Mouse (Mus musculus): ENCODE data around the gene Syne3. TPM values are rescaled to one million over a fixed set of nuclear protein-coding genes. Genes with fewer than 3 reads are reported as not detected.
A peak's percentile ranks its signal among the peaks of the same experiment; 100 is the strongest.

Gene Syne3
- polyA plus RNA-seq, 1 experiment = 16.4 TPM

DNA sequence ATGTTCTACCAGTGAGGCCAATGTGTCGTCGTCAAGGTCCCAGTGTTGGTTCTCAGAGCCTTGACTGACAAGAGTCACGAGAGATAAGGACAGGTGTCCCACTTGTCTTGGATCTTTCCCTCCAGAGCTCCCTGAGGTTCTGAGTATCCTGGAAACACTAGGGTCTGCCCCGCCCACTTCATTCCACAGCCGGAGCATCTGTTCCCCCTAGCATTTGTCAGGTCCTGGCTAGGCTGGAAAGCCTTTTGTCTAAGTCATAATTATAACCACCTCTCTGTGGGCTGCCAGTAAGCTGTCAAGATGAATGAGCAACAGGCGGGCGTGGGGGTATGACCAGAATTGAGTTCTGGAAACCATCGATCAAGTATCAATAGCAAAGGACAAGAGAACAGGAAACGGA is 6.5 kb downstream of the Syne3 start:
- H3K27ac ChIP-seq (ENCODE audit: control insufficient read depth, insufficient read depth, low read length) = 0 out of 2 replicates have a peak overlapping the region, but pooled peaks have one; percentile 12
- H3K4me1 ChIP-seq (replicated peaks; ENCODE audit: control insufficient read depth, insufficient read depth, low read length) = peaks cover 87% of the 10 kb centered on the region
- no peaks in the 10 kb centered on the region for H3K27me3 ChIP-seq (ENCODE audit: control insufficient read depth, insufficient read depth, low read length)
- TF ChIP-seq CTCF (IDR thresholded peaks at IDR 0.05; ENCODE audit: borderline replicate concordance, control insufficient read depth, extremely low read depth, insufficient read depth, low read length, poor library complexity) (no peak), POLR2A (IDR thresholded peaks at IDR 0.05; ENCODE audit: control insufficient read depth, extremely low read depth, insufficient read depth, low read length, poor library complexity) (no peak)
- no peak overlapping the region for H3K4me3 ChIP-seq (ENCODE audit: control insufficient read depth, insufficient read depth, low read length)
- no peak for DNase-seq
- H3K36me3 ChIP-seq (ENCODE audit: control insufficient read depth, insufficient read depth, low read length) = no peaks in the 10 kb centered on the region
- WGBS = 53% methylated on average over 9 of the region's 9 CpGs

DNA sequence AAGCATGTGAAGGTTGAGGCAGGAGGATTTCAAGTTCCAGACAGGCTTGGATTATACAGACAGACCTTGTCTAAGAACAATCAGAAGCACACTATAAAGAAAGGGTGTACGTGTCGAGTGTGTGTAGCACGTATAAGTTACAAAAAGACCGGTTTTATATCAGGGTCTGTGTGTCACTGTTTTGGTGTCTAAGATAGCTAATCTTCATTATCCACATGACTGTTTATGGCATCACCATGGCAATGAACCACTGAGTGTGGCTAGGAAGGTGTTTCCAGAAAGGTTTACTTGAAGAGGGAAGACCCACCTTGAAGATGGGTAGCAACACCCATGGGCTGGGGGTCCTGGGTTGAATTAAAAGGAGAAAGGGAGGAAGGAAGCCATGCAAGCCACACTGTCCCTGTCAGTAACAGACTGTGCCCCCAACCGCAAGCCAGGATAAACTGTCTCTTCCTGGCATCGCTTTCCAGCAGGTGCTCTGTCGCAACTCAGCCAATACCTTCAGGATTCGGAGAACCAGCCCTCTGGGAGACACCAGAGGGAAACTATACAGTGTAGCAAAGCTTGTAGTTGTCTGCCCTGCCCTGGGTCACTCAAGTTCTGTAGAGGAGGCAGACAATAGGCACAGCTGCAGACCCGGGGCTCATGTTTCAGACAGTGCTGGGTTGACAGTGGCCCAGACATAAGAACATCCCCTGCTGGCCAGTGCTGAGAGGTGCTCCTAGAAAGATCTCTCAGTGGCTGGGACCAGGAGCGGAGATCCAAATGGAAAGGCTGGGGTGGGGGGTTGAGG is 7.1 kb downstream of the Syne3 start:
- TF ChIP-seq POLR2A (IDR thresholded peaks at IDR 0.05; ENCODE audit: control insufficient read depth, extremely low read depth, insufficient read depth, low read length, poor library complexity) (no peak), CTCF (IDR thresholded peaks at IDR 0.05; ENCODE audit: borderline replicate concordance, control insufficient read depth, extremely low read depth, insufficient read depth, low read length, poor library complexity) (no peak)
- Histone ChIP-seq H3K27ac (ENCODE audit: control insufficient read depth, insufficient read depth, low read length) (no peak overlapping the region), H3K36me3 (ENCODE audit: control insufficient read depth, insufficient read depth, low read length) (no peaks in the 10 kb centered on the region), H3K4me1 (replicated peaks; ENCODE audit: control insufficient read depth, insufficient read depth, low read length) (peaks cover 87% of the 10 kb centered on the region), H3K27me3 (ENCODE audit: control insufficient read depth, insufficient read depth, low read length) (no peaks in the 10 kb centered on the region), H3K4me3 (ENCODE audit: control insufficient read depth, insufficient read depth, low read length) (no peak overlapping the region)
- 38% methylated on average over 10 of the region's 10 CpGs for WGBS
- no peak for DNase-seq

DNA sequence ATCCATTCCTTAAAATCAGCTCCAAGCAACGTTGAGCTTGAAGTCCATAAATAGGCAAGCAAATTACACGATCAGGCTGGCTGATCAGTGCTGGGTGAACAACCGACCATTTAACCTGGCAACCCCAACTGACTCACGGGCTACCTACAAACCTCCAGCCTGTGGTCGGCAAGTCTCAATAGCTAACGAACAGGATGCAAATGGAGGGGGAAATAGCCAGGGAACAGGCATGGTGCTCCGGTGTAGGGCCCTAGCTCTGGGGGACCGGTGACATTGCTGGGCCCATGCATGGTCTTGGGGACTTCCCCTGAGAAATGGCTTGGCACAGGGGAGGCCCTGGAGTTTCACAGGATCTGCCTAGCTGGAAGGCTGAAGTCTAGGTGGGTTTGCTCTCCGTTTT is 8.3 kb downstream of the Syne3 start:
- TF ChIP-seq POLR2A (IDR thresholded peaks at IDR 0.05; ENCODE audit: control insufficient read depth, extremely low read depth, insufficient read depth, low read length, poor library complexity) = no peak
- TF ChIP-seq CTCF (IDR thresholded peaks at IDR 0.05; ENCODE audit: borderline replicate concordance, control insufficient read depth, extremely low read depth, insufficient read depth, low read length, poor library complexity) = no peak
- H3K36me3 ChIP-seq (ENCODE audit: control insufficient read depth, insufficient read depth, low read length) = no peaks in the 10 kb centered on the region
- 30% methylated on average over 9 of the region's 9 CpGs for WGBS
- no peak overlapping the region for H3K4me3 ChIP-seq (ENCODE audit: control insufficient read depth, insufficient read depth, low read length)
- peaks cover 84% of the 10 kb centered on the region for H3K4me1 ChIP-seq (replicated peaks; ENCODE audit: control insufficient read depth, insufficient read depth, low read length)
- no peak overlapping the region for H3K27ac ChIP-seq (ENCODE audit: control insufficient read depth, insufficient read depth, low read length)
- DNase-seq = no peak
- H3K27me3 ChIP-seq (ENCODE audit: control insufficient read depth, insufficient read depth, low read length) = no peaks in the 10 kb centered on the region

DNA sequence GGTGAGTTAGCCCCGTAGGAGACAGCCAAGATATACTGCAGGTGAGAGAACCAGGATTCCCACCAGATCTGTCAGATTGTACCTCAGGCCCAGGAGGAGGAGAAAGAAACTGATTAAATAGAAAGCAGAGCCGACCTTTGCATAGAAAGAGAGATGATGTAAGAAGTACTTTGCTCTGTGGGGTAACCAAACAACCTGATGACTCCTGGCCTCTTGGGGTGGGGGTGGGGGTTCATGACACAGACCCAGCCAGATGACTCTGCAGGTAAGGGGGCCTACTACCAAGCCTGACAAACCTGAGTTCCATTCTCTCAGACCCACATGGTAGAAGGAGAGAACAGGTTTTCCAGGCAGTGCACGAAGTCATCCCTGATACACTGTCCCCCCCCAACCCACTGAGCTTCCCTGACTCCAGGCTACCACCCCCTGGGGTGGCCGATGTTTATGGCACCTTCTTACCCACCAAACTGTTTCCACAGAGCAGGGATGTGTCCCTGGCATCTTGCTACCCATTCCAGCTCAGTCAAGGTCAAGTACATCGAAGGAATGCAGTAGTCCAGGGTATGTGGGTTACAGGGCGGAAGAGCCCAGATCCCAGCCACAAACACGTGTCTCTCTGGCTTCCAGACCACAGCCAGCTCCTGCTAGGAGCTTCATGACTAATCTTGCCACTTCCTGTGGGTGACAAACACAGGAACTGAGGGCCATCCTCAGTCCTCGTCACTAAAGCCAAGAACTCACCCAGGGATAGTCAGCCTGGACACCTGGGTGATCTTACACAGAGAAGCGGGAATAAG is 8.9 kb downstream of the Syne3 start:
- Histone ChIP-seq H3K4me3 (ENCODE audit: control insufficient read depth, insufficient read depth, low read length) (no peak overlapping the region), H3K27me3 (ENCODE audit: control insufficient read depth, insufficient read depth, low read length) (no peaks in the 10 kb centered on the region), H3K27ac (ENCODE audit: control insufficient read depth, insufficient read depth, low read length) (no peak overlapping the region), H3K4me1 (replicated peaks; ENCODE audit: control insufficient read depth, insufficient read depth, low read length) (peaks cover 83% of the 10 kb centered on the region), H3K36me3 (ENCODE audit: control insufficient read depth, insufficient read depth, low read length) (no peaks in the 10 kb centered on the region)
- WGBS = 27% methylated on average over 9 of the region's 9 CpGs
- TF ChIP-seq POLR2A (IDR thresholded peaks at IDR 0.05; ENCODE audit: control insufficient read depth, extremely low read depth, insufficient read depth, low read length, poor library complexity) = no peak
- no peak for TF ChIP-seq CTCF (IDR thresholded peaks at IDR 0.05; ENCODE audit: borderline replicate concordance, control insufficient read depth, extremely low read depth, insufficient read depth, low read length, poor library complexity)
- no peak for DNase-seq

DNA sequence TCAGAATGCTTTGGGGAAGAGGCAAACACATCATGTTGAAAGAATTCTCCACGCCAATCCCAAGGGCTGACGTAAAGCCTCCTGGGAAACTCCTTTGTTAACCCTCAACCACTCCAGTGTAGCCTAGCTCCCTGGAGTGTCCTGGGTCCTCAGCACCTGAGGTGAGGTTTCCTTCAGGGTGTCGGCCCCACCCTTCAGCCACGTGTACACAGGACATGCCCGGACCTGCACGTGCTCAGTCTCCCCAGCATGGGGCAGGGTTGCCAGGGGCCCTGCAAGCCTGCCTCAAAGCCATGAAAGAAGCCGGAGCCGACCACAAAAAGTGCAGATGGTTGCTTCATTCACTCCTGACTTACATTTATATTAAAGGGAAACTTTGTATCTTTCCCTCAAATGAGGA is 10.4 kb downstream of the Syne3 start:
- Histone ChIP-seq H3K27ac (ENCODE audit: control insufficient read depth, insufficient read depth, low read length) (no peak overlapping the region), H3K4me1 (replicated peaks; ENCODE audit: control insufficient read depth, insufficient read depth, low read length) (peaks cover 78% of the 10 kb centered on the region), H3K36me3 (ENCODE audit: control insufficient read depth, insufficient read depth, low read length) (no peaks in the 10 kb centered on the region), H3K4me3 (ENCODE audit: control insufficient read depth, insufficient read depth, low read length) (no peak overlapping the region), H3K27me3 (ENCODE audit: control insufficient read depth, insufficient read depth, low read length) (no peaks in the 10 kb centered on the region)
- 20% methylated on average over 8 of the region's 8 CpGs for WGBS
- DNase-seq = peak; percentile 54
- TF ChIP-seq POLR2A (IDR thresholded peaks at IDR 0.05; ENCODE audit: control insufficient read depth, extremely low read depth, insufficient read depth, low read length, poor library complexity) (no peak), CTCF (IDR thresholded peaks at IDR 0.05; ENCODE audit: borderline replicate concordance, control insufficient read depth, extremely low read depth, insufficient read depth, low read length, poor library complexity) (no peak)

DNA sequence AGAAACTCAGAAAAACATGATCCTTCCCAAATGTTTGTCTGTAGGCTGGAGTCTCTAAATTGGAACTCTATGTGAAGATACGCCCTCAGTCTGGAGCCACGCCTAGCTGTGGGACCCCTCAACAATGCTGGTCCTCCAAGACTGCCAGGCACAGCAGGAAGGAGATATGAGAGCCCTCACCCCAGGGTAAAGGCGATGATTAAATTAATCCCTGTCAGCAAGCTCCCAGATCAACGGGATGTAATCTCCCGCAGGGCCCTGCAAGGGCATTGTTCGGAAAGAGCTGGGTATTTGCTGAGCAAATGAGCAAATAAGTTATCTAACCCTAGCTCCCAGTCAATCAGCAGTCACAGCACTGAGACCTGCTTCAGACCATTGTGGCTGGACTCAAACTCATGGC is 11.1 kb downstream of the Syne3 start:
- Histone ChIP-seq H3K36me3 (ENCODE audit: control insufficient read depth, insufficient read depth, low read length) (no peaks in the 10 kb centered on the region), H3K27me3 (ENCODE audit: control insufficient read depth, insufficient read depth, low read length) (no peaks in the 10 kb centered on the region)
- 95% methylated on average over 6 of the region's 6 CpGs for WGBS

More for the DNA sequence above, 11.1 kb downstream of the Syne3 start:
- TF ChIP-seq CTCF (IDR thresholded peaks at IDR 0.05; ENCODE audit: borderline replicate concordance, control insufficient read depth, extremely low read depth, insufficient read depth, low read length, poor library complexity) (no peak), POLR2A (IDR thresholded peaks at IDR 0.05; ENCODE audit: control insufficient read depth, extremely low read depth, insufficient read depth, low read length, poor library complexity) (no peak)
- DNase-seq = no peak
- H3K4me3 ChIP-seq (ENCODE audit: control insufficient read depth, insufficient read depth, low read length) = no peak overlapping the region
- H3K4me1 ChIP-seq (replicated peaks; ENCODE audit: control insufficient read depth, insufficient read depth, low read length) = peaks cover 71% of the 10 kb centered on the region
- no peak overlapping the region for H3K27ac ChIP-seq (ENCODE audit: control insufficient read depth, insufficient read depth, low read length)

All from thymus, adult 2 months (tissue).